Mouse (Mus musculus): ENCODE measurements around the gene Fam219b.
A peak's percentile ranks its signal among the peaks of the same experiment; 100 is the strongest.

Gene Fam219b

DNA sequence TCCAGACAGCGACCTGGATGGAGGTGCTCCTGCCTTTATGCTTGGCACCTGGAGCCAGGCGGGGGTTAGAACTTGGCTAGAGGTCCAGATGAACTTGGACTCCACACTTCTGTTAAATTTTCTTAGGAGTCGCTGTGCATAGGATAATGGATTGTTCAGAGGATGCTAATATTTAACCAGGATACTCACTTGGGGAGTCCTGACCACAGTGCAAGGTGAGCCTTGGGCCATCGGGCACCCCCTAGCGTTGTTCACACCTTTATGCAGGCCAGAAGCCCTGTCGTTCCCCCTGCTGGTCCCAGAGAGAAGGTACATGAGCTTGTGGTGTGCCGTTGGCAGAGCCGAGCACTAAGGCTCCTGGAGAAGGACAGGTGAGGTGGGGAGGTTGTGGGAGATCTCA lies 29.5 kb downstream of the Fam219b start:
- DNase-seq: no peak

DNA sequence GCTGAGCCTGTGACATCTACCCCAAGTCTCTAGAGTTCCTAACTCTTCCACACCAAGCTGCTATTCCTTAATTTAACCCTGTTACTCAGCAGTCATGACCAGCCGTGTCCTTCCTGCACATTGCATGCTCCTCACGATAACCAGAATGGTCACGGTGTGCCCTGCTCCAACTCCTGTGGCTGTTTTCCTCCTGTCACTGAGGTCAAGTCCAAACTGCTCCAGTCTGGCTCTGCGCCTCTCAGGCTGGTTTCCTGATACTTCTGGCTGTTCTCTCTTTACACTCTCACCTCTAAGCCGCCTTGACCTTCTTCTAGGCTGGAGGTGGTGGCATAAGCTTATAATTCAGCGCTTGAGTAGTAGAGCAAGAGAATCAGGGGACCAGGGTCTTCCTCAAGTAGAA lies 31.2 kb downstream of the Fam219b start:
- DNase-seq: no peak

DNA sequence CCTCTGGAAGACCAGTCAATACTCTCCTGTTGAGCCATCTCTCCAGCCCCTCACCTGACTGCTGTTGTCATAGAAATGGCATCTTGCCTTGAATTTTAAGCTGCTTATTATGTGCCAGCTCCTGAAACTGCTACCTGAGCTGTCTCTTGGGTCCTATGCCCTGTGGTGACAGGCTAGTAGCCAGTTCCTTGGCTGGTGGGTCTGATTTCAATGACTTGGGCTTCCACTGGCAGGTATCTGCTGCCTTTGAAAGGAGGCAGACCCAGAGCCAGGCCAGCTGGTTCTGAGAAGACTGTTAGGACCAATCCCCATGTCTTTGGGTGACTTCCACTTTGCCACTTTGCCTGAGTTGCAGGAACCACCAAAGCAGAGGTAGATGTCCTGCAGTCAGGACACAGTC lies 37.1 kb downstream of the Fam219b start:
- no peak for DNase-seq

DNA sequence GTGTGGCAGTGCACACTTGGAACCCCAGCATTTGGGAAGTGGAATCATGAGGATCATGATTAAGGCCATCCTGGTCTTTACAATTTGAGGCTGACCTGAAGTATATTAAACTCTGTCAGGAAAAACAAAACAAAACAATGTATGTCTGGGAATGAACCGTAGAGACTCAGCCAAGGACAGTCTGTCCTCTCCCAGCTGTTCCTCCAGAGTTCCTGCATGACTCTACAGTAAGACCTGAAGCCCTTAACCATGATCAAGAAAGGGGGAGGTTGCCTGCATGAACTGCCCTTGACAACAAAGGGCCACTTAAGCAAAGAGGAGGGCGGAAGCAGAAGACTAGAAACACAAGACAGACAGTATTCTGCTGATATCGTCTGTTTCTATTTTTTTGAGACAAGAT lies 38.2 kb downstream of the Fam219b start:
- DNase-seq: no peak

DNA sequence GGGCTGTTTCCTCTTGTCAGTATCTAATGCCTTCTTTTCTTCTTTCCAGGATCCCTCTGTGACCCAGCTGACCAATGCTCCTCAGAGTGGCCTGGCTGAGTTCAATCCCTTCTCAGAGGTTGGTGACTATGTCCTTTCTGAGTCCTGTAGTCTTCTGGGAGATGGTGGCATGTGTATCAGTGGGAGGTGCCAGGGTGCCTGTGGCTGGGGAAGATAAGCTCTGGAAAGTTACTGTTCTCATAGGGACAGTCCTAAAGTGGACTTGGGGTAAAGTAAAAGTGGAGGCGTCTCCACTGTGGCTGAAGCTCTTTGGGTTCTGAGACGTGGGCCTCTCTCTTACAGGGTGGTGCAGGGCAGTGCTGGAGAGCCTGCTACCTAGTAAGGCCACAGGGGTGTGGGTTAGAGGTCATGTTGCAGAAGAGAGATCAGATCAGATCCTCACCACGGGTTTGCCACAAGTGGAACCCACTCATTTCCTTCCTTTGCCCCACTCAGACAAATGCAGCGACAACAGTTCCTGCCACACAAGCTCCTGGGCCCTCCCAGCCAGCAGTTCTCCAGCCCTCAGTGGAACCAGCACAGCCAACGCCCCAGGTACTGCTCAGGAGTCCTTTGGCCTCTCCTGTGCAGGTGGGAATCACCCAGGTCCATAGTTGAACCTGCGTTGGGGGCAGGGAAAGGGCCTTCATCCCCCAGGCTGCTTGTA lies 40.0 kb downstream of the Fam219b start:
- DNase-seq: no peak

DNA sequence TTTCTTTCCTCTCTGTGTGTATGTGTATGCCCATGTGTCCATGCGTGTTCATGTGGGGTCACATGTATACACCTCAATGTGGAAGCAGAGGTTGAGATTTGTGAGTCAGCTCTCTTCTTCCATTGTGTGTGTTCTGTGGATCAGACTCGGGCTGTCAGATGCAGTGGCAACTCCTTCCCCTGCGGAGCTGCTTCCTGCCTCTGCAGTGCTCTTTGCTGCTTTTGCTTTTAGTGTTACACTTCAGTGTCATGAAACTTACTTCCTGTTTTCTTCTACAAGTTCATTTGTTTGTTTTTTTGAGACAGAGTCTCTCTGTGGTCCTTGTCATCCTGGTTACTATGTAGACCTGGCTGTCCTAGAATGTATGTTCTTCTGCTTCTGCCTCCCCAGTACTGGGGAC lies 47.7 kb downstream of the Fam219b start:
- DNase-seq: no peak

DNA sequence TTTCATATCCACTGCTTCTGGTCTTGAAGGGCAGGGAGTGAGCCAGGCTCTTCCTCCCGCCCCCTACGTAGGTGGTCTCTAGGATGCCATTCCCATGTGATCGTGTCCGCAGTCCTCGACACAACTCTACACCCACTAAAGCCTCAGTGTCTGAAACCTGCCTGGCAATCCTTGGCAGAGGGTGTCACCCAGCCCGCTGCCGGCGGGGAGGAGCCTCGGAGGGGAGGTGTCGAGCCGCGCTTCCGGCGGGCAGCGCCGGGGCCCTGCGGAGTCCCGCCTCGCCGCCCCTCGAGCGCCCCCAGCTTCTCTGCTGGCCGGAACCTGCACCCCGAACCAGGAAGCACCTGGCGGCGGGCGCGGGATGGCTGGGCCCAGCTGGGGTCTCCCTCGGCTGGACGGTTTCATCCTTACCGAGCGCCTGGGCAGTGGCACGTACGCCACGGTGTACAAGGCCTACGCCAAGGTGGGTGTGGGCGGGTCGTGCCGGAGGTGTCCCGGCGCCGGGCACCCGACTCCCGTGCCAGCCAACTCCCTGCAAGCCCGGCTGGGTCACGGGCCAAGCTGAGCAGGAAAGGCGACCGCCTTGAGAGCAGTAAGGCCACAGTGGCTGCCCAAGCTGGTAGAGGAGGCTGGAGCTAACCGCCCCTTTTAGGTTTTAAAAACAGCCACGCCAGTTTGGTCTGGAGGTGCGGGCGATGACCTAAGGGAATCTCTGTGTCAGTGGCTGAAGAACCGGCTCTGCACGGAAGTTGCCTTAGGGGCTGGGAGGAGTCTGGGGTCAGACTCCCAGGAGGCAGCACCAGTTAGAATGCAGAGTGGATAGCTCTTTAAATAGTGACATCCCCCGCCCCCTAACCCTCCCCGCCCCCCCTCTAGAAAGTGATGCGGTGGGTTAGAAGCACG lies 52.1 kb downstream of the Fam219b start, which contains the start of gene Ulk3:
Ulk3 (plus strand) TSS at position 229 of the 903 bp plus-strand sequence.
- DNase-seq: peak; percentile 72

DNA sequence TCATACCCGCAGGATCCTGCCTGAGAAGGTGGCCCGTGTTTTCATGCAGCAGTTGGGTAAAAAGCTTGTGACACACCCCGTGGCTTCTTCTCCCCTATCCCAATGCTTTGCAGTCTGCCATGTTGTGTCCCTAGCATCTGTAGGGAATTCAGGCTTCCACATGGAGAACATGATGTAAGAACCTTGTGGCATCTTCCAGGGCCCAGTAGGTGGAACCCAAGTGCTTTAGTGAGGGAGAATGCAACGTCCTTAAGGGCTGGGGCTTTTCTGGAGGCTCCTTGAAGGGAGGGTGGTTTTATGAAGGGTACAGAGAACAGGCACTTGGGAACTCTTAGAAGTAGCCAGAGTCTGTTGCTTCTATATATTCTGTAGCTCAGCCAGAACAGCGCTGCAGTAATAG lies 53.4 kb downstream of the Fam219b start:
- DNase-seq: no peak

All from right cerebral cortex, postnatal 4 days (tissue).